Mouse (Mus musculus) erythroblast, embryonic 14.5 days (primary cell): ENCODE results near the gene Rab11a.

ENCODE experiments used
- GATA1 ChIP-seq: IDR thresholded peaks from 2 replicates; pipeline ENCODE4 v1.6.1; 2012; ENCODE audit warnings: low read length, inconsistent platforms, mixed read lengths
- TAL1 ChIP-seq: IDR thresholded peaks from 3 replicates; pipeline ENCODE4 v1.6.1; 2012; ENCODE audit warnings: low read length, inconsistent platforms, mixed read lengths

GRCm38 (mm10) chr9:64749314-64749713 lies 11.8 kb upstream of the Rab11a start:
- TF ChIP-seq GATA1 (no peak), TAL1 (no peak)
